Mouse (Mus musculus) lung, postnatal 0 days (tissue): ENCODE data around the gene Nrp2. TPM values are rescaled to one million over a fixed set of nuclear protein-coding genes. Genes with fewer than 3 reads are reported as not detected.

Source experiments
- ATAC-seq: fragments of 200-750 bp; cut with Nextera tagmentation; 2 replicates; pipeline ENCODE4 v1.8.0; 2017; ENCODE audit warnings: moderate library complexity
- DNase-seq: peaks from one replicate; pipeline ENCODE4 v3.0.0-alpha.2; 2016; ENCODE audit warnings: low spot score
- H3K27ac ChIP-seq: fragments of 300-500 bp; sonication (generic); 2 replicates; pipeline ENCODE4 v1.5.1; 2014; ENCODE audit warnings: antibody characterized with exemption, mild to moderate bottlenecking, low read length, mixed read lengths
- H3K27me3 ChIP-seq: fragments of 300-500 bp; sonication (generic); replicated peaks from 2 replicates; pipeline ENCODE4 v1.6.1; 2014; ENCODE audit warnings: low read length, mixed read lengths; ENCODE audit not compliant: insufficient read depth
- H3K36me3 ChIP-seq: fragments of 300-500 bp; sonication (generic); 2 replicates; pipeline ENCODE4 v1.6.1; 2014; ENCODE audit warnings: low read length, mixed read lengths; ENCODE audit not compliant: insufficient read depth
- H3K4me1 ChIP-seq: fragments of 300-500 bp; sonication (generic); 2 replicates; pipeline ENCODE4 v1.6.1; 2014; ENCODE audit warnings: antibody characterized with exemption, low read depth, low read length, mixed read lengths; ENCODE audit not compliant: insufficient read depth
- H3K4me2 ChIP-seq: fragments of 300-500 bp; sonication (generic); replicated peaks from 2 replicates; pipeline ENCODE4 v1.6.1; 2014; ENCODE audit warnings: low read depth, mild to moderate bottlenecking, low read length, moderate library complexity, mixed read lengths
- H3K4me3 ChIP-seq: fragments of 300-500 bp; sonication (generic); 2 replicates; pipeline ENCODE4 v1.5.1; 2014; ENCODE audit warnings: low read depth, low read length
- H3K9ac ChIP-seq: fragments of 300-500 bp; sonication (generic); replicated peaks from 2 replicates; pipeline ENCODE4 v1.6.1; 2014; ENCODE audit warnings: low read depth, mild to moderate bottlenecking
- H3K9me3 ChIP-seq: fragments of 300-500 bp; sonication (generic); 2 replicates; pipeline ENCODE4 v1.6.1; 2016; ENCODE audit warnings: low read length, mixed read lengths
- CTCF ChIP-seq: IDR thresholded peaks from 2 replicates; pipeline ENCODE4 v1.5.1; 2016; ENCODE audit warnings: antibody characterized with exemption, mild to moderate bottlenecking
- EP300 ChIP-seq: IDR thresholded peaks from 2 replicates; pipeline ENCODE4 v1.6.1; 2016; ENCODE audit warnings: antibody characterized with exemption, mild to moderate bottlenecking, control low read depth
- WGBS: fragments of 180-500 bp; shearing (Covaris S2); extraction: QIAGEN DNeasy Blood & Tissue Kit; methylation state at CpG from one replicate; pipeline ENCODE4 v1.1.7; 2014; 5-methylcytosine and 5-hydroxymethylcytosine counted together
- polyA plus RNA-seq: library from polyadenylated mRNA; unstranded; fragments of >200 nt; fragmentation: Nextera tagmentation; extraction: Ambion mirVana; gene quantifications from 2 replicates; pipeline ENCODE4 v1.2.1, GENCODE M21; 2015

The Nrp2 gene
- polyA plus RNA-seq, 1 experiment from 2014 or later: 14.0 TPM

- Histone ChIP-seq H3K27me3 (no peaks in the 10 kb centered on the region), H3K9ac (no peak overlapping the region), H3K4me2 (no peak overlapping the region), H3K9me3 (no peaks in the 10 kb centered on the region), H3K36me3 (no peaks in the 10 kb centered on the region), H3K4me3 (no peak overlapping the region), H3K27ac (no peak overlapping the region), H3K4me1 (no peaks in the 10 kb centered on the region)
- DNase-seq: no peak
- 66% methylated on average over 4 of the region's 4 CpGs for WGBS
- TF ChIP-seq CTCF (no peak), EP300 (no peak)
- ATAC-seq: no peak; the same call in 1 of the 2 replicates
These were observed 126.8 kb downstream of the Nrp2 start for GRCm38 (mm10) chr1:62829690-62830417.

GRCm38 (mm10) chr1:62830418-62830769, 127.3 kb downstream of the Nrp2 start:
- H3K4me3 ChIP-seq: no peak overlapping the region
- no peaks in the 10 kb centered on the region for H3K36me3 ChIP-seq
- 53% methylated on average over 7 of the region's 7 CpGs for WGBS
- H3K9ac ChIP-seq: no peak overlapping the region
- no peak overlapping the region for H3K4me2 ChIP-seq
- no peaks in the 10 kb centered on the region for H3K27me3 ChIP-seq
- no peaks in the 10 kb centered on the region for H3K4me1 ChIP-seq
- H3K27ac ChIP-seq: no peak overlapping the region
- TF ChIP-seq CTCF (no peak), EP300 (no peak)
- ATAC-seq (no peak), DNase-seq (no peak)
- no peaks in the 10 kb centered on the region for H3K9me3 ChIP-seq

GRCm38 (mm10) chr1:62831725-62832455, 128.8 kb downstream of the Nrp2 start:
- 75% methylated on average over 6 of the region's 6 CpGs for WGBS
- Histone ChIP-seq H3K27ac (no peak overlapping the region), H3K36me3 (no peaks in the 10 kb centered on the region), H3K4me2 (no peak overlapping the region), H3K9ac (no peak overlapping the region), H3K4me3 (no peak overlapping the region), H3K4me1 (no peaks in the 10 kb centered on the region), H3K9me3 (no peaks in the 10 kb centered on the region), H3K27me3 (no peaks in the 10 kb centered on the region)
- ATAC-seq (no peak), DNase-seq (no peak)
- TF ChIP-seq CTCF: no peak
- no peak for TF ChIP-seq EP300

GRCm38 (mm10) chr1:62833356-62833755, 130.3 kb downstream of the Nrp2 start:
- DNase-seq: no peak
- no peak overlapping the region for H3K27ac ChIP-seq
- WGBS: 96% methylated on average over 1 of the region's 1 CpGs
- no peak for TF ChIP-seq CTCF
- no peak for TF ChIP-seq EP300
- H3K4me3 ChIP-seq: no peak overlapping the region
- no peak overlapping the region for H3K4me2 ChIP-seq
- no peak overlapping the region for H3K9ac ChIP-seq
- no peaks in the 10 kb centered on the region for H3K36me3 ChIP-seq
- no peaks in the 10 kb centered on the region for H3K9me3 ChIP-seq
- no peaks in the 10 kb centered on the region for H3K4me1 ChIP-seq
- ATAC-seq: no peak
- no peaks in the 10 kb centered on the region for H3K27me3 ChIP-seq

GRCm38 (mm10) chr1:62834443-62835185, 131.5 kb downstream of the Nrp2 start:
- 36% methylated on average over 1 of the region's 1 CpGs for WGBS
- no peak for TF ChIP-seq EP300
- no peak for TF ChIP-seq CTCF
- no peak overlapping the region for H3K9ac ChIP-seq
- H3K27ac ChIP-seq: no peak overlapping the region
- H3K36me3 ChIP-seq: no peaks in the 10 kb centered on the region
- ATAC-seq (no peak; the same call in 1 of the 2 replicates), DNase-seq (no peak)
- no peak overlapping the region for H3K4me2 ChIP-seq
- H3K4me3 ChIP-seq: no peak overlapping the region
- H3K4me1 ChIP-seq: no peaks in the 10 kb centered on the region
- no peaks in the 10 kb centered on the region for H3K27me3 ChIP-seq
- no peaks in the 10 kb centered on the region for H3K9me3 ChIP-seq

GRCm38 (mm10) chr1:62838083-62838482, 135.0 kb downstream of the Nrp2 start:
- H3K4me2 ChIP-seq: no peak overlapping the region
- ATAC-seq (no peak), DNase-seq (no peak)
- H3K4me3 ChIP-seq: no peak overlapping the region
- H3K27me3 ChIP-seq: no peaks in the 10 kb centered on the region
- TF ChIP-seq CTCF: no peak
- TF ChIP-seq EP300: no peak
- H3K27ac ChIP-seq: no peak overlapping the region
- H3K36me3 ChIP-seq: no peaks in the 10 kb centered on the region
- H3K4me1 ChIP-seq: no peaks in the 10 kb centered on the region
- H3K9ac ChIP-seq: no peak overlapping the region
- no peaks in the 10 kb centered on the region for H3K9me3 ChIP-seq
- WGBS: 90% methylated on average over 3 of the region's 3 CpGs
